Comparison of ENCODE assay signal across 21 mouse cellular contexts in genomic region chr5:91729415-91729814, GRCm38 (mm10).
DNase-seq lines count a peak whose midpoint lies in the region; ATAC-seq and TF ChIP-seq lines count a peak whose summit lies in the region.
"Had no signal": no experiment of that assay in that cellular context is flagged by ENCODE, and none has a peak within 500 bp of the region (broad histone marks: within the 10 kb centered on the region; RNA-seq: fewer than 3 reads in every experiment).

No protein-coding gene starts in this region.

- no peaks in the 10 kb centered on the region for H3K36me3 ChIP-seq in hindbrain, embryonic 16.5 days (ENCODE audit: control insufficient read depth, insufficient read depth, low read length)
- H3K36me3 ChIP-seq in hindbrain, embryonic 12.5 days: no peaks in the 10 kb centered on the region
- no peaks in the 10 kb centered on the region for H3K36me3 ChIP-seq in forebrain, embryonic 14.5 days (ENCODE audit: control insufficient read depth, insufficient read depth, low read length)
- no peaks in the 10 kb centered on the region for H3K36me3 ChIP-seq in midbrain, embryonic 15.5 days (replicated peaks)
- no peaks in the 10 kb centered on the region for H3K36me3 ChIP-seq in kidney, embryonic 15.5 days
- H3K36me3 ChIP-seq: embryonic facial prominence, embryonic 10.5 days; G1E; limb, embryonic 13.5 days; liver, embryonic 12.5 days had no signal

- WGBS in hindbrain, embryonic 16.5 days: 43% methylated on average over 4 of the region's 4 CpGs
- 47% methylated on average over 4 of the region's 4 CpGs for WGBS in hindbrain, embryonic 12.5 days
- 7% methylated on average over 4 of the region's 4 CpGs for WGBS in forebrain, embryonic 14.5 days
- 18% methylated on average over 4 of the region's 4 CpGs for WGBS in midbrain, embryonic 15.5 days
- WGBS in kidney, embryonic 15.5 days: 66% methylated on average over 4 of the region's 4 CpGs

- H3K4me2 ChIP-seq in hindbrain, embryonic 16.5 days (ENCODE audit: low read length): no peak overlapping the region
- no peak overlapping the region for H3K4me2 ChIP-seq in hindbrain, embryonic 12.5 days (replicated peaks)
- H3K4me2 ChIP-seq in forebrain, embryonic 14.5 days (ENCODE audit: low read length): no peak overlapping the region
- H3K4me2 ChIP-seq in midbrain, embryonic 15.5 days: no peak overlapping the region
- no peak overlapping the region for H3K4me2 ChIP-seq in kidney, embryonic 15.5 days
- H3K4me2 ChIP-seq: heart, embryonic 11.5 days; limb, embryonic 13.5 days; liver, embryonic 12.5 days had no signal

- intact Hi-C loops in left cerebral cortex, adult 2 months (cut with DNase I): no loop called here

- H3K9me3 ChIP-seq in hindbrain, embryonic 16.5 days (ENCODE audit: control insufficient read depth, low read length): no peaks in the 10 kb centered on the region
- no peaks in the 10 kb centered on the region for H3K9me3 ChIP-seq in hindbrain, embryonic 12.5 days (replicated peaks)
- no peaks in the 10 kb centered on the region for H3K9me3 ChIP-seq in forebrain, embryonic 14.5 days (replicated peaks; ENCODE audit: control insufficient read depth, low read length)
- H3K9me3 ChIP-seq in midbrain, embryonic 15.5 days: no peaks in the 10 kb centered on the region
- H3K9me3 ChIP-seq in kidney, embryonic 15.5 days (replicated peaks): no peaks in the 10 kb centered on the region
- H3K9me3 ChIP-seq: embryonic facial prominence, embryonic 10.5 days; G1E; limb, embryonic 13.5 days; liver, embryonic 12.5 days; megakaryocyte, embryonic 14.5 days had no signal

- H3K27ac ChIP-seq in hindbrain, embryonic 16.5 days (ENCODE audit: low read depth, low read length): no peak overlapping the region
- H3K27ac ChIP-seq in hindbrain, embryonic 12.5 days: no peak overlapping the region
- H3K27ac ChIP-seq in forebrain, embryonic 14.5 days (ENCODE audit: low read depth, low read length): no peak overlapping the region
- no peak overlapping the region for H3K27ac ChIP-seq in midbrain, embryonic 15.5 days
- no peak overlapping the region for H3K27ac ChIP-seq in kidney, embryonic 15.5 days
- no peak overlapping the region for H3K27ac ChIP-seq in left cerebral cortex, adult 2 months
- H3K27ac ChIP-seq: embryonic facial prominence, embryonic 10.5 days; limb, embryonic 13.5 days; liver, embryonic 12.5 days had no signal

- TF ChIP-seq POLR2A in brain, embryonic 14.5 days (IDR thresholded peaks at IDR 0.05; ENCODE audit: borderline replicate concordance, extremely low read depth, insufficient read depth, insufficient read length, poor library complexity, severe bottlenecking): no peak

- H3K4me1 ChIP-seq in hindbrain, embryonic 16.5 days (ENCODE audit: control insufficient read depth, insufficient read depth, low read depth, low read length): no peaks in the 10 kb centered on the region
- no peaks in the 10 kb centered on the region for H3K4me1 ChIP-seq in hindbrain, embryonic 12.5 days
- no peaks in the 10 kb centered on the region for H3K4me1 ChIP-seq in forebrain, embryonic 14.5 days (ENCODE audit: control insufficient read depth, insufficient read depth, low read length)
- no peaks in the 10 kb centered on the region for H3K4me1 ChIP-seq in midbrain, embryonic 15.5 days
- peaks cover 9% of the 10 kb centered on the region; the same call in 1 of the 2 replicates for H3K4me1 ChIP-seq in kidney, embryonic 15.5 days
- H3K4me1 ChIP-seq: limb, embryonic 13.5 days had no signal

- no peak overlapping the region for H3K4me3 ChIP-seq in hindbrain, embryonic 16.5 days (ENCODE audit: low read length)
- H3K4me3 ChIP-seq in hindbrain, embryonic 12.5 days: no peak overlapping the region
- no peak overlapping the region for H3K4me3 ChIP-seq in forebrain, embryonic 14.5 days (ENCODE audit: low read depth, low read length)
- H3K4me3 ChIP-seq in midbrain, embryonic 15.5 days: no peak overlapping the region
- no peak overlapping the region for H3K4me3 ChIP-seq in kidney, embryonic 15.5 days (replicated peaks)
- H3K4me3 ChIP-seq in left cerebral cortex, adult 2 months: no peak overlapping the region
- H3K4me3 ChIP-seq: embryonic facial prominence, embryonic 10.5 days; limb, embryonic 13.5 days; liver, embryonic 12.5 days; megakaryocyte, embryonic 14.5 days had no signal

- H3K9ac ChIP-seq in hindbrain, embryonic 16.5 days (ENCODE audit: low read depth, low read length): no peak overlapping the region
- H3K9ac ChIP-seq in hindbrain, embryonic 12.5 days: no peak overlapping the region
- no peak overlapping the region for H3K9ac ChIP-seq in forebrain, embryonic 14.5 days (ENCODE audit: low read length)
- H3K9ac ChIP-seq in midbrain, embryonic 15.5 days: no peak overlapping the region
- H3K9ac ChIP-seq in kidney, embryonic 15.5 days: no peak overlapping the region
- H3K9ac ChIP-seq: limb, embryonic 13.5 days; liver, embryonic 12.5 days had no signal

- peak; percentile 69; the same call in 1 of the 2 replicates for ATAC-seq in hindbrain, embryonic 16.5 days
- ATAC-seq in hindbrain, embryonic 12.5 days (ENCODE audit: low FRiP score): no peak
- peak; percentile 66; the same call in 1 of the 2 replicates for ATAC-seq in forebrain, embryonic 14.5 days
- peak; percentile 51 for ATAC-seq in midbrain, embryonic 15.5 days (replicated peaks)
- ATAC-seq in kidney, embryonic 15.5 days (replicated peaks; ENCODE audit: low FRiP score): no peak
- ATAC-seq: liver, embryonic 12.5 days; Patski had no signal

- H3K27me3 ChIP-seq in hindbrain, embryonic 16.5 days (replicated peaks; ENCODE audit: control insufficient read depth, insufficient read depth, low read length): no peaks in the 10 kb centered on the region
- peaks cover 4% of the 10 kb centered on the region; the same call in 1 of the 2 replicates for H3K27me3 ChIP-seq in hindbrain, embryonic 12.5 days
- no peaks in the 10 kb centered on the region for H3K27me3 ChIP-seq in forebrain, embryonic 14.5 days (replicated peaks; ENCODE audit: control insufficient read depth, insufficient read depth, low read length)
- H3K27me3 ChIP-seq in midbrain, embryonic 15.5 days (replicated peaks): peaks cover 24% of the 10 kb centered on the region; the same call in 1 of the 2 replicates
- H3K27me3 ChIP-seq in kidney, embryonic 15.5 days: no peaks in the 10 kb centered on the region
- H3K27me3 ChIP-seq: CH12.LX; limb, embryonic 13.5 days; liver, embryonic 12.5 days; megakaryocyte, embryonic 14.5 days; Patski had no signal

- TF ChIP-seq CTCF in brain, embryonic 14.5 days (IDR thresholded peaks at IDR 0.05; ENCODE audit: borderline replicate concordance, extremely low read depth, insufficient read depth, insufficient read length): no peak
- no peak for TF ChIP-seq CTCF in left cerebral cortex, adult 2 months (IDR thresholded peaks at IDR 0.05)

- peak; percentile 70 for DNase-seq in brain, embryonic 14.5 days (ENCODE audit: low read depth)
- DNase-seq in forebrain, embryonic 14.5 days (ENCODE audit: low spot score): peak; percentile 52
- no peak for DNase-seq in cerebellum, adult 9-11 months
- DNase-seq in left cerebral cortex, adult 2 months (ENCODE audit: extremely low spot score in 1 of 2, low spot score in 2 of 2): no peak
- DNase-seq: adrenal gland, postnatal 36 days; cerebellum, adult 11 months; gastrocnemius, postnatal 14 days; kidney, postnatal 4 days; thymus, postnatal 4 days had no signal

Comparison
In these comparisons a context has a peak if more than half of its experiments do, and no peak if none do; other contexts are left out.
1. ATAC-seq: peak in hindbrain, embryonic 16.5 days (single experiment), forebrain, embryonic 14.5 days (single experiment) and midbrain, embryonic 15.5 days (single experiment); none in hindbrain, embryonic 12.5 days (single experiment) and kidney, embryonic 15.5 days (single experiment).
2. DNase-seq: peak in brain, embryonic 14.5 days (single experiment) and forebrain, embryonic 14.5 days (single experiment); none in cerebellum, adult 9-11 months (single experiment) and left cerebral cortex, adult 2 months (0 of 2).